Mouse (Mus musculus): ENCODE measurements around the gene Cnksr2. TPM values are rescaled to one million over a fixed set of nuclear protein-coding genes. Genes with fewer than 3 reads are reported as not detected.

Cnksr2 gene
- polyA plus RNA-seq (2015; fragmentation: Nextera tagmentation; extraction: Ambion mirVana): 0.77 and 1.4 TPM in 2 replicates

DNA sequence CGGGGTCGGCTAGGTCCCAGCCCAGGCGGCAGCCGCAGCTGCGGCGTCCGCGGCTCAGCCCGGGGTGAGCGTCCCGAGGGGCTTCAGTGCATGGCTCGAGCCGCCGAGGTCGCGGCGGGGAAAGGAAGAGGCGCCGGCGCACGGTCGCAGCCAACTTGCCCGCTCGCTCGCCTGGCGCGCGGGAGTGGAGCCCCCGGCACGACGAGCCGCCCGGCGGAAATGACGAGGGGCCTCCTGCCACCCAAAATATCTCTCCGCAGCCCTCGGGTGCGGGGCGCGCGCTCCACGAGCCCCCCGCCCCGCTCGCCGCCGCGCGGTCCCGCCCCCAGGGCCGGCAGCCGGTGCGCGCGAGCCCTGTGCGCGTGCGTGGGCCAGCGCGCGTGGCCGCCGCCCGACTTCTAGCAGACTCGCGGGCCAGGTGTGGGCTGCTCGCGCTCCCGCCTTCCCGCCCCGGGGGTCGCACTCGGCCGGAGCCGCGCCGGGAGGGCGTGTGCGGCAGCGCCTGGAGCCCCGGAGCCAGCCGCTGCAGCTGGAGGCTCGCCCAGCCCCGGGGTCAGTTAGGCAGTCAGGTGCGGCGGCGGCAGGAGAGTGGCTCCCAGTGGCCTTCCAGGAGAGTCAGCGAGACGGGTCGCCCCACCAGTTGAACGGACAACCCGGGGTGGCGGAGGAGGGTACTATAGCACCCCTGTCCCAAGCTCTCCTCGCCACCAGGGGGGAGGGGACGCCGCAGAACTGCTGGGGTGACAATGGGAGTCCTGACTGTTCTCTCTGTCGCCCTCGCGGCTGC is at the start of gene Cnksr2:
Cnksr2 (minus strand) TSS at position 238 of the 787 bp plus-strand sequence.
- no peaks in the 10 kb centered on the region for H3K9me3 ChIP-seq (ENCODE audit: low read length)
- peaks cover 15% of the 10 kb centered on the region; the same call in 1 of the 2 replicates for H3K27me3 ChIP-seq (ENCODE audit: insufficient read depth, low read length)
- H3K4me2 ChIP-seq (replicated peaks; ENCODE audit: low read depth, low read length): peak within 1 kb of the TSS; percentile 68
- peak; percentile 76 for ATAC-seq (ENCODE audit: low FRiP score, low TSS enrichment)
- no peak within 1 kb of the TSS for H3K27ac ChIP-seq (ENCODE audit: low read length)
- H3K4me3 ChIP-seq (ENCODE audit: low read length): peak within 1 kb of the TSS; percentile 57
- no peaks in the 10 kb centered on the region for H3K4me1 ChIP-seq (ENCODE audit: insufficient read depth, low read length)
- H3K36me3 ChIP-seq (ENCODE audit: insufficient read depth, low read length): no peaks in the 10 kb centered on the region
- peak within 1 kb of the TSS; percentile 67 for H3K9ac ChIP-seq (replicated peaks; ENCODE audit: low read length)
- 15% methylated on average over 66 of the region's 99 CpGs for WGBS

DNA sequence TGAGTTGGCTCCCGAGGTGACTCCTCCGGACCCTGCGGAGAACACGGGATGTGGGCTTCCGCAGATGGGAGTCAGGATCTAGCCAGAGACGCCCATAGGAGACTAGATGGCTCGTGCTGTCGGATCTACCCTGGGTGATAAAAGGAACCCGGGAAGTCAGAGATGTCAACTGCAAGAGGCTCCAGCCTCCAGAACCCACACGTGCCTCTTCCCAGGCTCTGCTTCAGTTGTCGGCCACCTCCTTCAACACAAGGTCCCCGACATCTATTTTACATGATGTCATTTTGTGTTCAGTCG is 698 bp upstream of the Cnksr2 start:
- ATAC-seq (ENCODE audit: low FRiP score, low TSS enrichment): no peak
- H3K27ac ChIP-seq (ENCODE audit: low read length): no peak overlapping the region
- H3K4me3 ChIP-seq (ENCODE audit: low read length): peak overlapping the region; percentile 57
- peak overlapping the region; percentile 68 for H3K4me2 ChIP-seq (replicated peaks; ENCODE audit: low read depth, low read length)
- H3K9me3 ChIP-seq (ENCODE audit: low read length): no peaks in the 10 kb centered on the region
- peaks cover 15% of the 10 kb centered on the region; the same call in 1 of the 2 replicates for H3K27me3 ChIP-seq (ENCODE audit: insufficient read depth, low read length)
- H3K4me1 ChIP-seq (ENCODE audit: insufficient read depth, low read length): no peaks in the 10 kb centered on the region
- no peaks in the 10 kb centered on the region for H3K36me3 ChIP-seq (ENCODE audit: insufficient read depth, low read length)
- H3K9ac ChIP-seq (replicated peaks; ENCODE audit: low read length): peak overlapping the region; percentile 67
- 28% methylated on average over 13 of the region's 13 CpGs for WGBS

DNA sequence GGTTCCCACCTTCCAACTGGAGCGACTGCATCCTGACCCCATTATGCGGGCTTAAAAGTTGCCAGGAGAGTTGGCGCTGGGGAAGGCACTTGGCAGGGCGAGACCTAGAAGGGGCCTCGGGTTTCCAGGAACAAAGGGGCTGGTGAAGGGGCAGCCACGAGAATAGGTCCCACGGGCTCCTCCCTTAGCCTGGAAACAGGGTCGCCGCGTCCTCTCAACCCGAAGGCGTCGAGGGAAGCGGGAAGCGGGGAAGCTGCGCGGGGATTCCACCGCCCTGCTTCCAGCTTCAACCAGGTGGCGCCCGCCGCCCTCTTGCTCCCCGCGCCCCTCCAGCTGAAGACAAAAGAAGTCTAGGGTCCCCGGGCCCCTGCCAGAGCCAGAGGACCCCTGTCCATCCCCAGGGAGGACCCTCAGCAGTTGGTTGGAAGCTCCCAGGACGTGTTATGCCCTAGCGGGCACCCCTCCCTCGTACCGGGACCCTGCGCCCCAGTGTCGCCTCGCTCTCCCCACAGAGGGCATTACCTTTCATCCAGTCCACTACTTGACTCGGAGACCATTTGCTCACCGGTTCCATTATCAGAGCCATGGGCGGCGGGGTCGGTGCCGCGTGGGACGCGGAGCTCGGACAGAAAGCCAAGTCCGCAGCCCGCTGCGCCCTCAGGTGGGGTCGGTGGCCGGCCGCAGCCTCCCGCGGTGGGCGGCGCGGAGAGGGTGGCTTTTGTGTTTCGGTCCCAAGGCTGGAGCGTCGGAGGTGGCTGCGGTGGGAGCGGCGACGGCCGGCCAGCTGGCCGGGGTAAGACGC is 638 bp downstream of the Cnksr2 start:
- Histone ChIP-seq H3K27ac (ENCODE audit: low read length) (no peak overlapping the region), H3K9ac (replicated peaks; ENCODE audit: low read length) (peak overlapping the region; percentile 67), H3K4me3 (ENCODE audit: low read length) (peak overlapping the region; percentile 57), H3K4me2 (replicated peaks; ENCODE audit: low read depth, low read length) (peak overlapping the region; percentile 68), H3K36me3 (ENCODE audit: insufficient read depth, low read length) (no peaks in the 10 kb centered on the region), H3K4me1 (ENCODE audit: insufficient read depth, low read length) (no peaks in the 10 kb centered on the region), H3K9me3 (ENCODE audit: low read length) (no peaks in the 10 kb centered on the region), H3K27me3 (ENCODE audit: insufficient read depth, low read length) (peaks cover 15% of the 10 kb centered on the region; the same call in 1 of the 2 replicates)
- WGBS: 30% methylated on average over 55 of the region's 62 CpGs
- peak; percentile 80 for ATAC-seq (ENCODE audit: low FRiP score, low TSS enrichment)

DNA sequence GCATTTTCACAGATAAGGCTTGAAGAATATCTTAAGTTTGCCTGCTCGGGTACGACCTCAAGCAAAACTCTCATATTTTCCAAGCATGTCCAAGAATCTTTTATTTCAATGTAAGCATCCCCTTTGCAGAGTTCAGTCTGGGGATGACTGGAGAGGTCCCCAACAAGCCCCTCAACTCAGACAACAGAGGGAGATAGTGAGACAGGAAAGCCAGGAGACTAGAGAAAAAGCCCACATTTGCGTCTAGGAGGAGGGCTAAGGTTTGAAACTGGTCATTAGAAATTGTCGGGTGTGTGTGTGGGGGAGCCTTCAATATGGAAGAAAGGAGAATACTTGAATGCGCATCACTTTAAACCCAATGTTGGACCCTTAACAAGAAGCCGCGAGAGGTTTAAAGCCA is 1.4 kb downstream of the Cnksr2 start:
- H3K9ac ChIP-seq (replicated peaks; ENCODE audit: low read length): no peak overlapping the region

DNA sequence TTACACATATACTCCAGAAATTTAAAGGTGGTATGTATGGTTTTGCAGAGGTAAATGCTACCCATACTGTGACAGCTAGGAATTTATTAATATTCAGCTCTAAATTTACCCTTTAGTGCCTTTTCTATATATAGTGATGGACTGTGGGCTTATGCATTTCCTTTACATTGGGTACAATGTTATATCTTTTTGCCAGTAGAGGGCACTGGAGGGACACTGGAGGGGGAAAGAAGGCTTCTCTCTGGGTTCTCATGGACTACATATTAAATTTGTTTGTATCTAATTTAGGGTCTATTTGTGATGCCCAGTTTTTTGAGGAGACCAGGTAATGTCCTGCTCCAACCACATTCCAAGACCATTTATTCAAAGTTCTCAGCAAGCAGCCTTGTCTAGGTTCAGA is 91.4 kb downstream of the Cnksr2 start:
- ATAC-seq (ENCODE audit: low FRiP score, low TSS enrichment): no peak
- no peaks in the 10 kb centered on the region for H3K9me3 ChIP-seq (ENCODE audit: low read length)
- no peaks in the 10 kb centered on the region for H3K27me3 ChIP-seq (ENCODE audit: insufficient read depth, low read length)
- H3K27ac ChIP-seq (ENCODE audit: low read length): no peak overlapping the region
- H3K4me2 ChIP-seq (replicated peaks; ENCODE audit: low read depth, low read length): no peak overlapping the region
- no peaks in the 10 kb centered on the region for H3K36me3 ChIP-seq (ENCODE audit: insufficient read depth, low read length)
- no peak overlapping the region for H3K4me3 ChIP-seq (ENCODE audit: low read length)
- no peak overlapping the region for H3K9ac ChIP-seq (replicated peaks; ENCODE audit: low read length)
- H3K4me1 ChIP-seq (ENCODE audit: insufficient read depth, low read length): no peaks in the 10 kb centered on the region

More for the DNA sequence above, 1.4 kb downstream of the Cnksr2 start:
- peak; percentile 36; the same call in 1 of the 2 replicates for ATAC-seq (ENCODE audit: low FRiP score, low TSS enrichment)
- H3K4me1 ChIP-seq (ENCODE audit: insufficient read depth, low read length): no peaks in the 10 kb centered on the region
- peaks cover 15% of the 10 kb centered on the region; the same call in 1 of the 2 replicates for H3K27me3 ChIP-seq (ENCODE audit: insufficient read depth, low read length)
- peak overlapping the region; percentile 57 for H3K4me3 ChIP-seq (ENCODE audit: low read length)
- H3K36me3 ChIP-seq (ENCODE audit: insufficient read depth, low read length): no peaks in the 10 kb centered on the region
- 38% methylated on average over 7 of the region's 7 CpGs for WGBS
- H3K27ac ChIP-seq (ENCODE audit: low read length): no peak overlapping the region
- H3K4me2 ChIP-seq (replicated peaks; ENCODE audit: low read depth, low read length): peak overlapping the region; percentile 68
- H3K9me3 ChIP-seq (ENCODE audit: low read length): no peaks in the 10 kb centered on the region

DNA sequence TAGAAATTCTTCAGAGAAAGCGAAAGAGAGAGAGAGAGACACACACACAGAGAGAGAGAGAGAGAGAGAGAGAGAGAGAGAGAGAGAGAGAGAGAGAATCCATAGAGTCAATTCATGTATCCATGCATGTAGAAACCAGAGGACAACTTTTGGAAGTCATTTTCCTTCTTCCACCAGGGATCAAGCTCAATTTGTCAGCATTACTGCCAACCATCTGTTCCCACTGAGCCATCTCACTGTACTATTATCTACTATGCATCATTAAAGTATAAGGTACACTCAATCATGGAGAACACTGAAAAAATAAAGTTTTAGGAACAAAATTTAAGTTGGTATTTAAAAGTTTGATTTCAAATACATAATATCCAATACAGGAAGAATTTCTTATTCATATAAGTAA is 93.8 kb downstream of the Cnksr2 start:
- H3K27me3 ChIP-seq (ENCODE audit: insufficient read depth, low read length): no peaks in the 10 kb centered on the region
- no peak overlapping the region for H3K27ac ChIP-seq (ENCODE audit: low read length)
- ATAC-seq (ENCODE audit: low FRiP score, low TSS enrichment): no peak
- H3K4me2 ChIP-seq (replicated peaks; ENCODE audit: low read depth, low read length): no peak overlapping the region
- whole genome bisulfite sequencing: 82% methylated on average over 1 of the region's 1 CpGs
- no peak overlapping the region for H3K9ac ChIP-seq (replicated peaks; ENCODE audit: low read length)
- H3K4me3 ChIP-seq (ENCODE audit: low read length): no peak overlapping the region
- H3K9me3 ChIP-seq (ENCODE audit: low read length): no peaks in the 10 kb centered on the region
- no peaks in the 10 kb centered on the region for H3K36me3 ChIP-seq (ENCODE audit: insufficient read depth, low read length)
- H3K4me1 ChIP-seq (ENCODE audit: insufficient read depth, low read length): no peaks in the 10 kb centered on the region

DNA sequence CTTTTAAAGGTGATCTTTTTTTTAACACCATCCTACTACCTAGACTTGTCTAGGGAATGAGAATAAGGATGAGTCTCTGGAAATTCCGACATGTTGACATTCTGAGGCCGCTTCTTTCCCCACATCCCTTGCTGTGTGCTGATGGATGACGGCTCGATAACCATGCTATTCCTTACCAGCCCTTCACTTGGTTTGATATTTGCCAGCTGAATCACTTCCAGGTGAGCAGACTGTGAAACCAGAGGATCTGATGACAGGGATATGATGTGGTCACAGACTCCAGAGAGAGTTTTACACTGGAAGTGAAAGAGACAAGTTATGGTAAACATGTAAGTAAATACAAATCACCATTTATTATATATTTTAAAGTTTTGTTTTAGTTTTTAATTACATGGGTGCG is 98.0 kb downstream of the Cnksr2 start:
- Histone ChIP-seq H3K9me3 (ENCODE audit: low read length) (no peaks in the 10 kb centered on the region), H3K4me1 (ENCODE audit: insufficient read depth, low read length) (no peaks in the 10 kb centered on the region), H3K36me3 (ENCODE audit: insufficient read depth, low read length) (no peaks in the 10 kb centered on the region), H3K27me3 (ENCODE audit: insufficient read depth, low read length) (no peaks in the 10 kb centered on the region), H3K4me2 (replicated peaks; ENCODE audit: low read depth, low read length) (no peak overlapping the region), H3K9ac (replicated peaks; ENCODE audit: low read length) (no peak overlapping the region), H3K27ac (ENCODE audit: low read length) (no peak overlapping the region), H3K4me3 (ENCODE audit: low read length) (no peak overlapping the region)
- no peak for ATAC-seq (ENCODE audit: low FRiP score, low TSS enrichment)
- WGBS: 81% methylated on average over 5 of the region's 5 CpGs

DNA sequence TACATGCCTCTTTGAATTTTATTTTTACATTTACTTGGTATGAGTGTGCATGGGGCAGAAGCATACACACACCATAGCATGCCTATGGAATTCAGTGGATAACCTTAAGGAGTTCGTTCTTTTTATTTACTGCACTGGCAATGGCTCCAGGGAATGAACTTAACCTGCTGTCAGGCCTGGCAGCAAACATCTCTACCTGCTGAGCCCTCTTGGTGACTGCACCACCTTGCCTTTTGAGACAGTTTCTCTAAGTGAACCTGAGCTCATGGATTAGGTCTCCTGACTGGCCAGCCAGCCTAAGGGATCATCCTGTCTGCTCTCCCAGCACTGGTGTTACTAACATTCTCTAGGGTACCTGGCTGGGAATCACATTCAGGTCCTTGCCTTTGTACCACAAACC is 106.5 kb downstream of the Cnksr2 start:
- Histone ChIP-seq H3K4me1 (ENCODE audit: insufficient read depth, low read length) (no peaks in the 10 kb centered on the region), H3K27ac (ENCODE audit: low read length) (no peak overlapping the region), H3K27me3 (ENCODE audit: insufficient read depth, low read length) (no peaks in the 10 kb centered on the region), H3K36me3 (ENCODE audit: insufficient read depth, low read length) (no peaks in the 10 kb centered on the region), H3K9ac (replicated peaks; ENCODE audit: low read length) (no peak overlapping the region), H3K4me2 (replicated peaks; ENCODE audit: low read depth, low read length) (no peak overlapping the region), H3K9me3 (ENCODE audit: low read length) (no peaks in the 10 kb centered on the region), H3K4me3 (ENCODE audit: low read length) (no peak overlapping the region)
- no peak for ATAC-seq (ENCODE audit: low FRiP score, low TSS enrichment)
- 81% methylated on average over 1 of the region's 1 CpGs for WGBS

DNA sequence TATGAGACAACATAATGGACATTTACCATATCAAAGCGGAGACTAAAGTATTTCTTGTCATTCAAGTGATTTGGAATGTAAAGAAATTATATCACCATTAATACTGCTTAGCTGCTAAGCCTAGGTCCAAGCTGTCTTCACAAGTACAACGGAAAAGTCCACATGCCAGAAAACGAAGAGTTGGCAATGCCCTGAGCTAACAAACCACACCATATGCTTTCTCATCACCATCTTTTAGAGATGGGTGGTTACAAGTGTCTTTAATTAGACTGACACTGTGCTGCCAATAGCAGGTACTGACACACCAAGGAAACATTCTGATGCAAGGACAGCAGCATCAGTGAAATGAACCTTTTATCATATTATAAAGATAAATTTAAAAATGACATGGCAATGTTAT is 123.0 kb downstream of the Cnksr2 start:
- H3K9me3 ChIP-seq (ENCODE audit: low read length): no peaks in the 10 kb centered on the region
- ATAC-seq (ENCODE audit: low FRiP score, low TSS enrichment): no peak
- H3K27ac ChIP-seq (ENCODE audit: low read length): no peak overlapping the region
- H3K36me3 ChIP-seq (ENCODE audit: insufficient read depth, low read length): no peaks in the 10 kb centered on the region
- H3K4me3 ChIP-seq (ENCODE audit: low read length): no peak overlapping the region
- no peak overlapping the region for H3K4me2 ChIP-seq (replicated peaks; ENCODE audit: low read depth, low read length)
- H3K9ac ChIP-seq (replicated peaks; ENCODE audit: low read length): no peak overlapping the region
- H3K4me1 ChIP-seq (ENCODE audit: insufficient read depth, low read length): no peaks in the 10 kb centered on the region
- 74% methylated on average over 3 of the region's 3 CpGs for whole genome bisulfite sequencing
- H3K27me3 ChIP-seq (ENCODE audit: insufficient read depth, low read length): no peaks in the 10 kb centered on the region

DNA sequence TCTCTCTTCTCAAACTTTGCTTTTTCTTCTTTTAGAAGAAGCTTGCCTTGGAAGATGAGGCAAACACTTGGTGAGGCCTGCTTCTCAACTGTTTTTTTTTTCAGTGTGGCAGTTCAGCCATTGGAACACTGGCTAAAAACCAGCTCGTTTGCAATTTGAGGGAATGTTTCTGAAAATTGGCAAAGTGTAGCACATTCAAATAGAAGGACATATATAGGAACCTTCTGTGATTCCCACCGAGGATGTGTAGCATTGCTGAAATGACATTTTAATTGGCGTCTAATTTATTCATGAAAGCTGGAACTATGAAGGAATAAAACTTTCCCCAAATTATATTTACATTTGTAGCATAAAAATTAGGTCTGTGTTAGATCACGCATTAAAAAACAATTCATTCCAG is 213.1 kb downstream of the Cnksr2 start:
- Histone ChIP-seq H3K4me2 (replicated peaks; ENCODE audit: low read depth, low read length) (no peak overlapping the region), H3K27me3 (ENCODE audit: insufficient read depth, low read length) (peaks cover 4% of the 10 kb centered on the region; the same call in 1 of the 2 replicates), H3K9me3 (ENCODE audit: low read length) (no peaks in the 10 kb centered on the region), H3K9ac (replicated peaks; ENCODE audit: low read length) (no peak overlapping the region), H3K4me3 (ENCODE audit: low read length) (no peak overlapping the region), H3K27ac (ENCODE audit: low read length) (no peak overlapping the region), H3K36me3 (ENCODE audit: insufficient read depth, low read length) (no peaks in the 10 kb centered on the region), H3K4me1 (ENCODE audit: insufficient read depth, low read length) (no peaks in the 10 kb centered on the region)
- ATAC-seq (ENCODE audit: low FRiP score, low TSS enrichment): no peak
- WGBS: 74% methylated on average over 4 of the region's 4 CpGs

All from kidney, embryonic 16.5 days (tissue).